8 mouse cellular contexts compared by ENCODE assay signal in genomic region chr12:77811276-77811675, GRCm38 (mm10).
DNase-seq lines count a peak whose midpoint lies in the region; ATAC-seq and TF ChIP-seq lines count a peak whose summit lies in the region.

No protein-coding gene starts in this region.

- no peaks in the 10 kb centered on the region for H3K9me3 ChIP-seq in ES-Bruce4 (replicated peaks; ENCODE audit: control insufficient read depth, insufficient read depth, low read length, poor library complexity, severe bottlenecking)

- no peak for DNase-seq in cerebellum, adult 2 months
- DNase-seq in layer of hippocampus, postnatal 10 days (ENCODE audit: low spot score in 2 of 2), result peak; percentile 39 to 55
- no peak for DNase-seq in layer of hippocampus, postnatal 36 days
- DNase-seq in cerebellum, postnatal 36 days, result peak; percentile 24 to 30
- DNase-seq in lung, postnatal 25 days (ENCODE audit: low spot score), result peak; percentile 12
- no peak for DNase-seq in urinary bladder, postnatal 10 days (ENCODE audit: low spot score)

- H3K27ac ChIP-seq in cerebellum, adult 2 months (ENCODE audit: insufficient read depth, low read length), result no peak overlapping the region
- H3K27ac ChIP-seq in ES-Bruce4 (ENCODE audit: insufficient read depth, low read length), result no peak overlapping the region

- peak; percentile 50 for TF ChIP-seq CTCF in cerebellum, adult 2 months (IDR thresholded peaks at IDR 0.05; ENCODE audit: borderline replicate concordance, insufficient read depth, low read depth, low read length)
- TF ChIP-seq CTCF in ES-Bruce4 (IDR thresholded peaks at IDR 0.05; ENCODE audit: low read depth, low read length), result peak; percentile 16

- no peaks in the 10 kb centered on the region for H3K27me3 ChIP-seq in cerebellum, adult 2 months (ENCODE audit: control insufficient read depth, insufficient read depth, low read length)
- H3K27me3 ChIP-seq in ES-Bruce4 (ENCODE audit: control insufficient read depth, insufficient read depth, low read length, poor library complexity, severe bottlenecking), result no peaks in the 10 kb centered on the region

- no peak overlapping the region for H3K9ac ChIP-seq in ES-Bruce4 (ENCODE audit: low read depth, poor library complexity, severe bottlenecking)

- no peaks in the 10 kb centered on the region for H3K4me1 ChIP-seq in cerebellum, adult 2 months (ENCODE audit: control insufficient read depth, insufficient read depth, low read length)
- no peaks in the 10 kb centered on the region for H3K4me1 ChIP-seq in ES-Bruce4 (ENCODE audit: control insufficient read depth, insufficient read depth, low read length)

- H3K4me3 ChIP-seq in cerebellum, adult 2 months (replicated peaks; ENCODE audit: insufficient read depth, low read depth, low read length), result no peak overlapping the region
- H3K4me3 ChIP-seq in ES-Bruce4 (ENCODE audit: low read depth, low read length), result no peak overlapping the region

- no peak for ATAC-seq in cerebellum, adult (ENCODE audit: insufficient number of reproducible peaks, low FRiP score, low TSS enrichment)

- TF ChIP-seq EP300 in ES-Bruce4 (IDR thresholded peaks at IDR 0.05; ENCODE audit: insufficient read depth, low read depth, low read length), result no peak

- WGBS in cerebellum, adult 2 months, result 21% methylated on average over 2 of the region's 2 CpGs

- H3K36me3 ChIP-seq in ES-Bruce4 (ENCODE audit: control insufficient read depth, insufficient read depth, low read length, poor library complexity, severe bottlenecking), result no peaks in the 10 kb centered on the region

- TF ChIP-seq POLR2A in cerebellum, adult 2 months (IDR thresholded peaks at IDR 0.05; ENCODE audit: borderline replicate concordance, insufficient read depth, low read length), result no peak
- no peak for TF ChIP-seq POLR2A in ES-Bruce4 (IDR thresholded peaks at IDR 0.05; ENCODE audit: insufficient read depth, low read length)

Comparison
In these comparisons a context has a peak if more than half of its experiments do, and no peak if none do; other contexts are left out.
1. DNase-seq: peak in layer of hippocampus, postnatal 10 days (2 of 2), cerebellum, postnatal 36 days (2 of 2) and lung, postnatal 25 days (single experiment); none in cerebellum, adult 2 months (0 of 2), layer of hippocampus, postnatal 36 days (0 of 2) and urinary bladder, postnatal 10 days (single experiment).